Mouse (Mus musculus): ENCODE data around the gene Stxbp4.

GRCm38 (mm10) chr11:90666144-90666757 is 28.4 kb upstream of the Stxbp4 start:
- TF ChIP-seq CTCF (IDR thresholded peaks at IDR 0.05; ENCODE audit: insufficient read depth, low read length) (no peak), POLR2A (IDR thresholded peaks at IDR 0.05; ENCODE audit: borderline replicate concordance, extremely low read depth, low read depth, low read length) (no peak)

All from lung, adult 2 months (tissue).